Mouse (Mus musculus): ENCODE measurements around the gene Macrod2. TPM values are rescaled to one million over a fixed set of nuclear protein-coding genes. Genes with fewer than 3 reads are reported as not detected.

Gene Macrod2
- total and polyA plus RNA-seq, 2 experiments from 2014 or later: 37.3 to 67.2 TPM

DNA sequence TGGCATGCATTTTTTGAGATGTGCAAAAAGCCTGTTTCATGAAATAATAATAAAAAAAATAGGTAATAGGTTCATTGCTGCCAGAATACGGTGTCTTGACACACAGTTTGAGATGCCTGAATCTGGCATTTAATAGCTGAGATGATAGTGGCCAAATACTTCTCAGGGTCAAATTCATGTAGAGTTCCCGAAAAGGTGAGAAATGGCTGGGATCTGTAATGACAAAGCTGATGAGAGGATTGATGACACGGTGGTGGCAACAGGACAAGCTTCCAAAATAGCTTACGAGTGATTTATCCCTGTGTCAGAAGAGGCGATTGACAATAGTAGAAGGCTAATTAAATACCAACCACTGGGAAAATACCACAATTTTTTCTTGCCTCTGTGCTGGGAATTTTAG is 1436.4 kb downstream of the Macrod2 start:
- Histone ChIP-seq H3K27me3 (ENCODE audit: insufficient read depth, low read length) (no peaks in the 10 kb centered on the region), H3K4me1 (ENCODE audit: insufficient read depth, low read length) (no peaks in the 10 kb centered on the region), H3K9ac (replicated peaks; ENCODE audit: low read length, poor library complexity, severe bottlenecking) (no peak overlapping the region), H3K9me3 (ENCODE audit: low read length) (no peaks in the 10 kb centered on the region), H3K36me3 (ENCODE audit: insufficient read depth, low read length) (no peaks in the 10 kb centered on the region), H3K4me2 (ENCODE audit: low read depth, low read length, poor library complexity, severe bottlenecking) (no peak overlapping the region), H3K27ac (ENCODE audit: low read depth, low read length) (no peak overlapping the region), H3K4me3 (ENCODE audit: low read depth, low read length) (no peak overlapping the region)
- TF ChIP-seq CTCF (IDR thresholded peaks at IDR 0.05): no peak
- ATAC-seq (ENCODE audit: low FRiP score): no peak
- no peak for DNase-seq (ENCODE audit: low spot score)
- WGBS: 81% methylated on average over 5 of the region's 5 CpGs

DNA sequence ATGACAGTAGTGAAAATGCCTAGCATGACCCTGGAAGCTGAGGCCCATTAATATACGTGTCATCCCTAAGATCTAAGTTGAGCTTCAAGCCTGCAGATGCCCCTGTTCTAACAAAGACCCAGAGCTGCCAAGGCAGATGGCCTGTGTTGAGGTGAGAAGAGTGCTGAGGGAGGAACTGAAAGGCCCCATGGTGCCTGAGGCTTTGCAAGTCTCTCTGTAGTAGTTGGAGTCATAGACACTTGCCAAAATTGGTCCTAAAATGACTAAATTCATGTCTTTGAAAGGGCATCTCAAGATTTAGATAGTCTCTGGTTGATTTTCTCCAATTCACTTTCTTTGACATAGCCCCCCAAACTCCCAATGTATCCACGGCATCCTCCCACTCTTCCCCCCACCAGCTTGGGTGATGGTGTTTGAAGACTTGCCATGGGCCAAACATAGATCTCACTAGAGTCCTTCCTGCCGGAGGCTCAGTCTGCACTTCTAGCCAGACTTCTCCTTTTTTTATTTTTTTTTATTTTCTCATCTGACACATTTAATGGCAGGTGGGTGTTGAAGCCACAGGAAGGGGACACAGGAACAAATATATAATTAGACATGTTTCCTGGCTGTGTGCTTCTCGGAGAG is 1439.2 kb downstream of the Macrod2 start:
- WGBS: 84% methylated on average over 4 of the region's 4 CpGs
- no peak for DNase-seq (ENCODE audit: low spot score)
- no peak for TF ChIP-seq CTCF (IDR thresholded peaks at IDR 0.05)

DNA sequence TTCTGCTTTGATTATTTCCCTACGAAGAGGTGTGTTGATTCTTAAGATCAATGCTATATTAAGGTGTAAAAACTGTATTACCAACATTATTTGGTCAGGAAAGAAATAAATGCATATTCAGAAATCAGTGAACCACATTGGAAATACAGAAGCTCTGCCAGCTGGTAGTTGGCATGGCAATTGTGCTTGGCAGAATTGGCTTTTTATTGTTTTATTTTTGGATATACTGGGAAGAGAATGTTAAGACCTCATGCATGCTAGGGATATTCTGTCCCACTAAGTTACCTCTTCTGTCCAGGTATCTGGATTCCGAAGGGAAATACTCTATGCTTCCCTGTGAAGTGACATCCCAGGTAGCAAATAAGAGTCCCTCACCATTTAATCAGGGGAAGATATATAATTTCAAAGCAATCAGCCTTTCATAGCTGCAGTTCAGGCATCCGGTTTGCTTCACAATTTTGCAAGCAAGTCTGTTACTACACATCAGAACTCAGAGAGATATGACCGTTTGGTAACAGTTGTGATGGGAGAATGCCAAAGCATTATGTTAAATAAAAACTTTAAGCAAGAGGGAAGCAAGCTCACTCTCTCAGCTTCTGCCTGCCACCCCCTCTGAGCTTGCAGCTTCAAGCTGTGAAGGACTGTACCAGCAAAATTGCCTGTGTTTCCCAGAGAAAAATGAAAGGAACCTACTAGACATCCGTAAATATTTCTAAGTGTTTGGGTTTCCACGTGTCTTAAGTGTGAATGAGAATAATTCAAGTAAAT is 1449.5 kb downstream of the Macrod2 start:
- Histone ChIP-seq H3K9me3 (ENCODE audit: low read length) (no peaks in the 10 kb centered on the region), H3K27ac (ENCODE audit: low read depth, low read length) (no peak overlapping the region), H3K27me3 (ENCODE audit: insufficient read depth, low read length) (no peaks in the 10 kb centered on the region), H3K4me3 (ENCODE audit: low read depth, low read length) (no peak overlapping the region), H3K36me3 (ENCODE audit: insufficient read depth, low read length) (no peaks in the 10 kb centered on the region), H3K4me1 (ENCODE audit: insufficient read depth, low read length) (no peaks in the 10 kb centered on the region), H3K9ac (replicated peaks; ENCODE audit: low read length, poor library complexity, severe bottlenecking) (no peak overlapping the region), H3K4me2 (ENCODE audit: low read depth, low read length, poor library complexity, severe bottlenecking) (no peak overlapping the region)
- 72% methylated on average over 6 of the region's 6 CpGs for WGBS
- DNase-seq (ENCODE audit: low spot score): no peak
- TF ChIP-seq CTCF (IDR thresholded peaks at IDR 0.05): no peak
- no peak for ATAC-seq (ENCODE audit: low FRiP score)

More for the DNA sequence above, 1439.2 kb downstream of the Macrod2 start:
- H3K4me3 ChIP-seq (ENCODE audit: low read depth, low read length): no peak overlapping the region
- no peak overlapping the region for H3K27ac ChIP-seq (ENCODE audit: low read depth, low read length)
- no peaks in the 10 kb centered on the region for H3K9me3 ChIP-seq (ENCODE audit: low read length)
- H3K27me3 ChIP-seq (ENCODE audit: insufficient read depth, low read length): no peaks in the 10 kb centered on the region
- no peak overlapping the region for H3K9ac ChIP-seq (replicated peaks; ENCODE audit: low read length, poor library complexity, severe bottlenecking)
- no peaks in the 10 kb centered on the region for H3K36me3 ChIP-seq (ENCODE audit: insufficient read depth, low read length)
- no peak for ATAC-seq (ENCODE audit: low FRiP score)
- no peaks in the 10 kb centered on the region for H3K4me1 ChIP-seq (ENCODE audit: insufficient read depth, low read length)
- no peak overlapping the region for H3K4me2 ChIP-seq (ENCODE audit: low read depth, low read length, poor library complexity, severe bottlenecking)

DNA sequence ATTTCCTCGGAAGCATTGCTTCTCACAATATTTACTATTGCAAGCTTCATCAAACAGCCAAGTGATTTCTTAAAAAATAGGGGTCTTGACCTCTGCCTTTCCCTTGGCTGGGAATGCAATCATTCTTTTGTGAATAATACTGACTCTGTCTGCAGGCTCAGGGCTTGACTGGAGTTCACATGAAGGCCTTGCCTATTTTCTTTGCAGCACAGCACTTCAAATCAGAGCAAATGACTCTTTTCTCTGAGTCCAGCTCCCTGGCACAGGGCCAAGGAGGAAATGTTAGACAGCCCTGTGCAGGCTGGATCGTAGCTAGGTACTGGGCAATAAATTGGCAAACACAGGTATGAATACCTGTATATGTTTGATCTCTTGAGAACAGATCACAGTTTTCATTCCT is 1464.1 kb downstream of the Macrod2 start:
- H3K9ac ChIP-seq (replicated peaks; ENCODE audit: low read length, poor library complexity, severe bottlenecking): no peak overlapping the region
- no peak overlapping the region for H3K4me2 ChIP-seq (ENCODE audit: low read depth, low read length, poor library complexity, severe bottlenecking)
- no peak overlapping the region for H3K27ac ChIP-seq (ENCODE audit: low read depth, low read length)
- no peak overlapping the region for H3K4me3 ChIP-seq (ENCODE audit: low read depth, low read length)
- H3K4me1 ChIP-seq (ENCODE audit: insufficient read depth, low read length): no peaks in the 10 kb centered on the region
- no peak for DNase-seq (ENCODE audit: low spot score)
- H3K9me3 ChIP-seq (ENCODE audit: low read length): no peaks in the 10 kb centered on the region
- WGBS: 63% methylated on average over 2 of the region's 2 CpGs
- no peaks in the 10 kb centered on the region for H3K36me3 ChIP-seq (ENCODE audit: insufficient read depth, low read length)
- no peak for TF ChIP-seq CTCF (IDR thresholded peaks at IDR 0.05)
- H3K27me3 ChIP-seq (ENCODE audit: insufficient read depth, low read length): no peaks in the 10 kb centered on the region
- ATAC-seq (ENCODE audit: low FRiP score): no peak

DNA sequence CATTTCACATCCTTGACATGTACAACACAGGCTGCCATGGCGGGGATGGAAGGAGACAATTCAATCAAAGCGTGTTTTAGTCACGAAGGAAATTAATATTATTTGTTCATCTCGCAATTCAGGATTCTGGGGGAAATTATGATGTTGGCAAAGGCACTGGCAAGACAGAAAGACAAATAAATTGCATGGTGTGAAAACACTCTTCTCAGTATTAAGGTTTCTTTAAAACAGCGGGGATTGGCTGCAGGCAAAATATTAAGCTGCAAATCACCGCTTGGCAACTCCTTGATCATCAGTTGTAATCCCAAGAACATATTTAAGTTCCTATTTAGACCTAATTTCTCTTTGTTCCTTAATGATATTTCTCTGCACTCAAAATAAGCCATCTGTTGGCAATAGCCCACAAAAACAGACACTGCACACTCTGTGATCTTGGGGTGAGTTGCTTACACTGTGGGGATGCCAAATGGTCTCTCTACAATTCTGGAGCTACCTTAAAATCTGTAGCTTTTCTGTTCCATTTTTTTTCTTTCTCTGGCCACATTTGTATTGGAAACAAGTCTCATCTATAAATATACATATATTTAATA is 1466.7 kb downstream of the Macrod2 start:
- DNase-seq (ENCODE audit: low spot score): no peak
- Histone ChIP-seq H3K4me2 (ENCODE audit: low read depth, low read length, poor library complexity, severe bottlenecking) (no peak overlapping the region), H3K36me3 (ENCODE audit: insufficient read depth, low read length) (no peaks in the 10 kb centered on the region), H3K27ac (ENCODE audit: low read depth, low read length) (no peak overlapping the region), H3K4me3 (ENCODE audit: low read depth, low read length) (no peak overlapping the region), H3K9me3 (ENCODE audit: low read length) (no peaks in the 10 kb centered on the region), H3K9ac (replicated peaks; ENCODE audit: low read length, poor library complexity, severe bottlenecking) (no peak overlapping the region), H3K4me1 (ENCODE audit: insufficient read depth, low read length) (no peaks in the 10 kb centered on the region), H3K27me3 (ENCODE audit: insufficient read depth, low read length) (no peaks in the 10 kb centered on the region)
- WGBS: 73% methylated on average over 6 of the region's 6 CpGs
- ATAC-seq (ENCODE audit: low FRiP score): no peak
- TF ChIP-seq CTCF (IDR thresholded peaks at IDR 0.05): no peak

Data from midbrain, postnatal 0 days (tissue).